Mouse (Mus musculus): ENCODE data around the gene Shank2. TPM values are rescaled to one million over a fixed set of nuclear protein-coding genes. Genes with fewer than 3 reads are reported as not detected.

Shank2 gene
- polyA plus RNA-seq, 1 experiment from 2014 or later, result 0.31 TPM

DNA sequence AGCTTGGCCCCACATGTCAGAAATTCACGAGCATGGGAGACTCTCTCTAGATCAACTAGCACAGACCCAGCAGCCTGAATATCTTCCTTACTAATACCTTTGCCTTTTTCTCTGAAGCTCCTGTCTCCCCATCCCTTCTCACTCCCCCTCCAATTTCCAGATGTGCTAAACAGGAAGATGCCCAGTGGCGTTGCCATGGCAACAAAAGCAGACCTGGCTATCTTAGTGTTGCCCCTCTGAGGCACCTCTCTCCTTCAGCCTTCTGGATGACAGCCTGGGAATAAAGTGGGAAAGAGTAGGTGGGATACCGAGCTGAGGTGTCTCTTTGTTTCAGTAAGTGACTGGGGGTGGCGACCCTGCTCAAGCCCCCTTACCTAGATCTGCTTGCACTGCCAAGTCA lies 146.4 kb downstream of the Shank2 start:
- 47% methylated on average over 4 of the region's 4 CpGs for WGBS (ENCODE audit: insufficient replicate concordance)
- Histone ChIP-seq H3K9me3 (replicated peaks) (no peaks in the 10 kb centered on the region), H3K4me3 (no peak overlapping the region), H3K4me2 (no peak overlapping the region), H3K36me3 (no peaks in the 10 kb centered on the region), H3K27ac (no peak overlapping the region), H3K4me1 (no peaks in the 10 kb centered on the region), H3K9ac (no peak overlapping the region), H3K27me3 (replicated peaks) (no peaks in the 10 kb centered on the region)
- no peak for ATAC-seq

DNA sequence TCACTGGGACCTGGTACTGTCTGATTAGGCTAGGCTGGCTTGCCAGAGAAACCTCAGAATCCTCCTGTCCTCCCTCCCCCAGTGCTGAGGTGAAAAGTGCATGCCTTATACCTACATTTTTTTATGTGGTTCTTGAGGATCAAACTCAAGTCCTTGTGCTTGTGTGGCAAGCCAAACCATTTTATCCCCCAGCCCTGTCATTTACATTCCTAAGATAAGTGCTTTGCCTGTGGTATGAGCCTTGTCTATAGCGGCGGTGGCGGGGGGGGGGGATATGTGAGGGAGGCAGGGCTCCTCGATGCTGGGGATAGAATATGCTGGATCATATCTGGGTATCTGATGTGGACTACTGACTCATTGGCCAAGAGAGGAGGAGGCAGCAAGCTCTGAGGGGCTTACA lies 151.4 kb downstream of the Shank2 start:
- WGBS (ENCODE audit: insufficient replicate concordance), result 53% methylated on average over 4 of the region's 4 CpGs
- no peak for ATAC-seq
- no peak overlapping the region for H3K4me2 ChIP-seq

DNA sequence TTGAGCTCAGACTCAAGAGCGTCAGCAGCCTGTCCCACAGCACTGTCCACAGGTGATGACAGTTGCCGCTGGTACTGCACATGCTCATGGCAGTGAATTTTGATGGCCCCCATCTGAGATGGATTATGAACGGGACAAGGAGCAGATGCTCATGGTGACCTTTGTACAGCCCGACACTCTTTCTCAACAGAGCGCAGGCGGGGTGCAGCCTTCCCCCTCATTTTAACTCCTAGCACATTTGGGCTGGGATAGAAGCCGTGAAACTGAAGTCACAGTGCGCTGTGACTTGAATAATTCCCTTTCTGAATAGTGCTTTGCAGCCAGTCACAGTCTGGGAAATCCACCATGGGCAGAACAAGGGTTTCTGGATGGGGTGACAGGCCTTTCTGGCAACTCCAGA lies 152.0 kb downstream of the Shank2 start:
- H3K36me3 ChIP-seq, result no peaks in the 10 kb centered on the region

More for the DNA sequence above, 151.4 kb downstream of the Shank2 start:
- Histone ChIP-seq H3K36me3 (no peaks in the 10 kb centered on the region), H3K4me3 (no peak overlapping the region), H3K4me1 (no peaks in the 10 kb centered on the region), H3K27me3 (replicated peaks) (no peaks in the 10 kb centered on the region), H3K9me3 (replicated peaks) (no peaks in the 10 kb centered on the region), H3K9ac (no peak overlapping the region), H3K27ac (no peak overlapping the region)

DNA sequence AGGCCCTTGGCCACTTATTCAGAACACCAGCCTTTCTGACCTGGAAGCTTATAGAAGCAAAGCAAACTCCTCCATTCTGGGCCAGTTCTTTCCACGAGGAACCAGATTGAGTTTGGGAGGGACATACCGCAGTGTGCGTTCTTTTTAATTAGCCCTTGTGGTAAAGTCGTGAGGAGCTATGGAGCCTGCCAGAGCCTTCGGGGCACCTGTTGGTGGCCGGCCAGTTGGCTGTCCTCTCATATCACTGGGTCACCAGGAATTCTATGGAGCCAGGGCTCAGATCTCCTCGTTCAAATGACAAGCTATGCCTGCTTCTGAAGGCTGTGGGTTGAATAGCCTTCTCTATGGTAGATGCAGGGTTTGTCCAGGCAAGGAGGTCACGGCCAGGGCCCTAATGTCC lies 156.2 kb downstream of the Shank2 start:
- Histone ChIP-seq H3K9ac (no peak overlapping the region), H3K27ac (no peak overlapping the region), H3K9me3 (replicated peaks) (no peaks in the 10 kb centered on the region), H3K36me3 (no peaks in the 10 kb centered on the region), H3K27me3 (replicated peaks) (no peaks in the 10 kb centered on the region), H3K4me3 (no peak overlapping the region), H3K4me1 (no peaks in the 10 kb centered on the region), H3K4me2 (no peak overlapping the region)
- ATAC-seq, result no peak
- 66% methylated on average over 8 of the region's 8 CpGs for WGBS (ENCODE audit: insufficient replicate concordance)

More for the DNA sequence above, 152.0 kb downstream of the Shank2 start:
- Histone ChIP-seq H3K9ac (no peak overlapping the region), H3K4me1 (no peaks in the 10 kb centered on the region), H3K4me3 (no peak overlapping the region), H3K9me3 (replicated peaks) (no peaks in the 10 kb centered on the region), H3K4me2 (no peak overlapping the region), H3K27me3 (replicated peaks) (no peaks in the 10 kb centered on the region), H3K27ac (no peak overlapping the region)
- ATAC-seq, result no peak
- 76% methylated on average over 8 of the region's 8 CpGs for WGBS (ENCODE audit: insufficient replicate concordance)

DNA sequence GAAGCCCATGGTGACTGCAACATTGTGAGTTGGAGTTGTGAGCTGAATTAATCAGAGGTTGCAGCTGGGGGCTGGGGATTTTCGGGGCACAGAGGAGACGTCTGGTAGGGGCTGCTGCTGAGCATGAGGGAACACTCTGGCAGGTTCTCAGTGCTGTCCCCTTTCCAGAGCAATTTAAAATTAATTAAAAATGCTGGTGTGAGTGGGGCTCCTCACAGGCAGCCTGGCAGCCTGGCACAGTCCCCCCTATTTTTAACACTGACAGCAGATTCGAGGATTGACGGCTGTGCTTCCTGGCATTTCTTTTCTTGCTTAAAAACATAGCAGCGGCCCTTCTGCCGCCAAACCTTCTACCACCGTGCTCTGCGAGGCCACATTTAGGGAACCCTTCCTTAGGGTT lies 157.8 kb downstream of the Shank2 start:
- no peak overlapping the region for H3K4me2 ChIP-seq
- no peak for ATAC-seq

DNA sequence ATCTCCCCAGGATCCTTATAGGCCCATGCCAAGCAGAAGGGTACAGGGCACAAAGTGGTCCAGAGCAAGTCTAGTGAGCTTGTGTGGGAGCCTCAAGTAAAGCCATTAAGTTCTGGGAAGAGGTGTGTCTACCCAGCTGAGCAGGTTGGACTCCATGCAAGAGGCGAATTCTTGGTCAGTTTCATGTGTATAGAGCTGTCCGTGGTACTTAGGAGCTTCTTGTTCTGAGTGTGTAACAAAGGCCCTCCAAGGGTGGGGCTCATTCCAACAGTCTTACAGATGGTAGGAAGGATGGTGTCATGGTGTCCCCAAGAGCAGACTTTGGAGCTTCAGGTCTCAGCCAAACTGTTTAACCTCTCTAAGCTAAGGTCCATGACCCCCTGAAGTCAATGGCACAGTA lies 158.3 kb downstream of the Shank2 start:
- H3K27ac ChIP-seq, result no peak overlapping the region
- WGBS (ENCODE audit: insufficient replicate concordance), result 62% methylated on average over 2 of the region's 2 CpGs
- H3K9ac ChIP-seq, result no peak overlapping the region
- H3K4me3 ChIP-seq, result no peak overlapping the region
- H3K4me2 ChIP-seq, result no peak overlapping the region
- H3K9me3 ChIP-seq (replicated peaks), result no peaks in the 10 kb centered on the region
- no peaks in the 10 kb centered on the region for H3K4me1 ChIP-seq
- H3K36me3 ChIP-seq, result no peaks in the 10 kb centered on the region
- no peak for ATAC-seq
- H3K27me3 ChIP-seq (replicated peaks), result no peaks in the 10 kb centered on the region

More for the DNA sequence above, 157.8 kb downstream of the Shank2 start:
- Histone ChIP-seq H3K27me3 (replicated peaks) (no peaks in the 10 kb centered on the region), H3K4me1 (no peaks in the 10 kb centered on the region), H3K9ac (no peak overlapping the region), H3K9me3 (replicated peaks) (no peaks in the 10 kb centered on the region), H3K36me3 (no peaks in the 10 kb centered on the region), H3K4me3 (no peak overlapping the region), H3K27ac (no peak overlapping the region)
- WGBS (ENCODE audit: insufficient replicate concordance), result 61% methylated on average over 8 of the region's 8 CpGs

DNA sequence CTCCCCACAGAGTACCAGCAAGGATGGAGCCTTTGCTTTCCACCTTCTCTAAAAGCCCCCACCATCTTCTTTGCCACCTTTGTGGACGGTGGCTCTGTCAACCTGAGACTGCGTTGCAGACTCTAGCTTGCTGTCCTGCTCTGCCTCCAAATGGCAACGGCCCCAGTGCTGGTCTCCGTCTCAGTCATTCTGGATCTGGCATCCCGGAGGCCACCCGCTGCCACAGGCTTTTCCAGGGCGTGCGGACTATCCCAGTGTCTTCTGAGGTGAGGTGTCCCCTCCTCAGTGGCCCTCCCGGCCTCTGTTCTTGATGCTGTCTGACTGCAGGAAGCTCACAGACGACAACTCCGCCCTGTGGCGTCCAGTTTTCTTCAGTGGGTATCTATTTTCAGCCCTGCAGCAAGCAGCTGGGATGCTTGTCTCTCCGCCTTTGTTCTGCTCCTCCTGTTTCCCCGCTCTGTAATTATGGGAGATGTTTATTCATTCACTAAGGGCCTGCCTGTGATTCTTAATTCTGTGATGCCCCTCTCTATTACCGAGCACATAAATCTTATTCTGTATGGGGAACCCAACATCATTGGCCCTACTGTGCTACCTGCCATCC lies 159.0 kb downstream of the Shank2 start:
- H3K4me1 ChIP-seq, result no peaks in the 10 kb centered on the region
- H3K36me3 ChIP-seq, result no peaks in the 10 kb centered on the region
- no peaks in the 10 kb centered on the region for H3K9me3 ChIP-seq (replicated peaks)
- H3K9ac ChIP-seq, result no peak overlapping the region
- no peak overlapping the region for H3K27ac ChIP-seq
- ATAC-seq, result no peak
- H3K4me3 ChIP-seq, result no peak overlapping the region
- H3K27me3 ChIP-seq (replicated peaks), result no peaks in the 10 kb centered on the region
- 66% methylated on average over 15 of the region's 15 CpGs for WGBS (ENCODE audit: insufficient replicate concordance)
- H3K4me2 ChIP-seq, result no peak overlapping the region

DNA sequence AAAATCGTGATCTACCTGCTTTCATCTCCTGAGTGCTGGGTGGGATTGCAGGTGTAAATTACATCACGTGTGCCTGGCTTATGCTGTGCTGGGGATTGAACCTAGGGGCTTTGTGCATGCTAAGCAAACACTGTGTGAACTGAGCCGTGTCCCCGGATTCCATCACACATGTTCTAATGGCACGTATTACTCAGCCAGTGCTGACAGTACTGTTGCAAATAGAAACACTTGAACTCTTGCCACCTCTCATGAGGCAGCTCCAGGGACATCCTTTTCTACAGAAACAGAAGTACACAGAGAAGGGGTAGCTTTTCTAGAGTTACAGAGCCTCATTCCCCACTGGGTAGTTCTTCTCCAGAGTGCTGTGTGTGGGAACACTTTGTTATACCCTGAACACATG lies 168.5 kb downstream of the Shank2 start:
- no peak overlapping the region for H3K4me3 ChIP-seq
- no peak overlapping the region for H3K27ac ChIP-seq
- H3K4me2 ChIP-seq, result no peak overlapping the region
- ATAC-seq, result no peak
- H3K9me3 ChIP-seq (replicated peaks), result no peaks in the 10 kb centered on the region
- no peaks in the 10 kb centered on the region for H3K36me3 ChIP-seq
- no peaks in the 10 kb centered on the region for H3K4me1 ChIP-seq
- no peak overlapping the region for H3K9ac ChIP-seq
- WGBS (ENCODE audit: insufficient replicate concordance), result 53% methylated on average over 5 of the region's 5 CpGs
- peaks cover 26% of the 10 kb centered on the region for H3K27me3 ChIP-seq (replicated peaks)

DNA sequence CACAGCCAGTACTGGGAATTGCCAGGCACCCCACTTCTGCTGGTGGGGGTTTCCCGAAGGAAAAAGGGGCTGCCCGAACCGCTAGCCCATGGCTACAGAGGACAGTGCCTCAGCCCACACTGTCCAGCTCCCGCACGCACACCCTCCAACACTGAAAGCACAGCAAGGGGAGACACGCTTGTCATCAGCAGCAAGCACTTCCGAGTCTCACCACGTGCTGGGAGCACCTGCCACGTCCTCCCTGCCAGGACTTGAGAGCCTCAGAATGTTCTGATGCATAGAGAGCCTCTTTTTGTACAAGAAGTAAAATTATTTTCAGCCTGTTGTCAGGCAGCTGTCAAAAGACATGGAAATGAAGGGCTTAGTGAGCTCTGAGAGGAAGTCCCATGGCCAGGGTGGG lies 169.0 kb downstream of the Shank2 start:
- Histone ChIP-seq H3K9me3 (replicated peaks) (no peaks in the 10 kb centered on the region), H3K27ac (no peak overlapping the region), H3K36me3 (no peaks in the 10 kb centered on the region), H3K4me2 (no peak overlapping the region), H3K4me3 (no peak overlapping the region), H3K4me1 (no peaks in the 10 kb centered on the region), H3K27me3 (replicated peaks) (peaks cover 30% of the 10 kb centered on the region), H3K9ac (no peak overlapping the region)
- no peak for ATAC-seq
- WGBS (ENCODE audit: insufficient replicate concordance), result 62% methylated on average over 9 of the region's 9 CpGs

DNA sequence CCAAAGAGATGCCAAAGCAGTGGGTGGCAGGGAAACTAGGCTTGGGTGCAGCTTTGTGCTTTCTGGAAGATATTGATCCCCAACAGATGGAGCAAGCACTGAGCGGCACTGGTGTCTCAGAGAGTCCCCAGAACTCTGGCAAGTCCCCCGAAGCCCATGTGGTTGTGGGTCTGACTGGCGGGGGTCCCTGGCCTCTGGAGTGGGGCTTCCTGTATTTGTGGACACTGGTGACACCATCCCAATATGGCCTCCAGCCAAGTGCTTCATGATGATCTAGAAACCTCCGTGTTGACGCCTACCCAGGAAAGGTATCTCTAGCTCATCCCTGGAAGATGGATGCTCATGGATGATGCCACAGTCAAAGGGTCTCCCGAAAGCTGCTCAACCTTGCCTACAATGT lies 172.1 kb downstream of the Shank2 start:
- H3K9me3 ChIP-seq (replicated peaks), result no peaks in the 10 kb centered on the region
- no peak overlapping the region for H3K4me3 ChIP-seq
- WGBS (ENCODE audit: insufficient replicate concordance), result 77% methylated on average over 6 of the region's 6 CpGs
- H3K9ac ChIP-seq, result no peak overlapping the region
- no peak for ATAC-seq
- no peak overlapping the region for H3K4me2 ChIP-seq
- peaks cover 50% of the 10 kb centered on the region for H3K27me3 ChIP-seq (replicated peaks)
- no peak overlapping the region for H3K27ac ChIP-seq
- H3K4me1 ChIP-seq, result no peaks in the 10 kb centered on the region
- H3K36me3 ChIP-seq, result no peaks in the 10 kb centered on the region

DNA sequence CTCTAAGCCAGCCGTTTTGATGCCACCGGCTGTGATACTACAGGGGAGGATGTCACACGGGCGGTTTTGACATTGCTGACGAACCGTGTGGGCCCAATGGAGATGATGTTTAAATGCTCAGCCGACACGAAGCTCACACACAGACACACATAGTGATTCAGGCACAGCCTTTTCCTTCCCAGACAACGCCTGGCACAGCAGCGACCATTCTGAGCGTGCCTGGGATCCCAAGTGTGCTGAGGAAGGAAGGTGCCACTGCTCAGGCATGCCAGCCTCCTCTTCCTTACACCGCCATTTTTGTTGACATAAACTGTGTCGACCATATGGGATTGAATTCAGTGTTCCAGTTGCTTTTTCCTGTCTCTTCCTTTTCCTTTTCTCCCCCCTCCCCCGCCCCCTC lies 172.6 kb downstream of the Shank2 start:
- WGBS (ENCODE audit: insufficient replicate concordance), result 62% methylated on average over 14 of the region's 14 CpGs
- no peak for ATAC-seq
- H3K4me2 ChIP-seq, result no peak overlapping the region

DNA sequence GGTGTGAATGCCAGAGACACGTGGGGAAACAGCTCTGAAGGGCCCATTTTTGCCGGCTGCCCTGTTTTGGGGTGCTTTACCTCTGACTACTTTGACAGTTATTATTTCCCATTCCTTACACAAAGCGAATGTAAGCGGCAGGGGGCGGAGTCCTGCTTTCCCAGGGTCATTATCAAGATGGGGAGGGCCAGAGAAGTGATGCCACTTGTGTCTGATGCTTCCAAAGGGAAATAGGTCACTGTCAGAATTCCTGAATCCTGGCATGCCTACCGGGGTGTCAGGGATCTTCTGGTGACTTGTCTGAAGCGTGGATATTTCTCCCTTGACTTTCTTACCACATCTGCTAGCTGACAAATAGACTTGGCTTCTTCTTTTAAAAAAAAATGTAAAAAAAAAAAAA lies 173.3 kb downstream of the Shank2 start:
- Histone ChIP-seq H3K4me2 (no peak overlapping the region), H3K4me1 (no peaks in the 10 kb centered on the region), H3K9me3 (replicated peaks) (no peaks in the 10 kb centered on the region), H3K27ac (no peak overlapping the region), H3K27me3 (replicated peaks) (peaks cover 59% of the 10 kb centered on the region), H3K36me3 (no peaks in the 10 kb centered on the region), H3K9ac (no peak overlapping the region), H3K4me3 (no peak overlapping the region)
- no peak for ATAC-seq
- 20% methylated on average over 7 of the region's 7 CpGs for WGBS (ENCODE audit: insufficient replicate concordance)

More for the DNA sequence above, 172.6 kb downstream of the Shank2 start:
- Histone ChIP-seq H3K4me1 (no peaks in the 10 kb centered on the region), H3K27ac (no peak overlapping the region), H3K27me3 (replicated peaks) (peaks cover 54% of the 10 kb centered on the region), H3K9me3 (replicated peaks) (no peaks in the 10 kb centered on the region), H3K4me3 (no peak overlapping the region), H3K36me3 (no peaks in the 10 kb centered on the region), H3K9ac (no peak overlapping the region)
